In genomic region chr11:88045878-88046277, GRCm38 (mm10) we compare ENCODE assay signal across 9 mouse cellular contexts. TPM values are rescaled to one million over a fixed set of nuclear protein-coding genes. Genes with fewer than 3 reads are reported as not detected.
DNase-seq lines count a peak whose midpoint lies in the region; ATAC-seq and TF ChIP-seq lines count a peak whose summit lies in the region.
"Had no signal": no experiment of that assay in that cellular context is flagged by ENCODE, and none has a peak within 500 bp of the region (broad histone marks: within the 10 kb centered on the region; RNA-seq: fewer than 3 reads in every experiment).

No protein-coding gene starts in this region.

- H3K4me3 ChIP-seq in heart, embryonic 12.5 days: peak overlapping the region; percentile 94; the same call in 1 of the 2 replicates
- H3K4me3 ChIP-seq in heart, embryonic 10.5 days: no peak overlapping the region; the same call in 1 of the 2 replicates
- H3K4me3 ChIP-seq in C2C12 (ENCODE audit: insufficient read depth, poor library complexity, severe bottlenecking): no peak overlapping the region
- H3K4me3 ChIP-seq in erythroblast, embryonic 14.5 days (replicated peaks): peak overlapping the region; percentile 100
- peak overlapping the region; percentile 61 to 97 for H3K4me3 ChIP-seq in liver, embryonic 14.5 days (ENCODE audit: insufficient read depth in 1 of 2, low read depth in 2 of 2, low read length in 2 of 2)

- H3K36me3 ChIP-seq in heart, embryonic 12.5 days: peaks cover 23% of the 10 kb centered on the region
- H3K36me3 ChIP-seq in heart, embryonic 10.5 days: peaks cover 33% of the 10 kb centered on the region
- H3K36me3 ChIP-seq in C2C12 (ENCODE audit: control insufficient read depth, insufficient read depth): peaks cover 24% of the 10 kb centered on the region
- peaks cover 28% of the 10 kb centered on the region for H3K36me3 ChIP-seq in erythroblast, embryonic 14.5 days (ENCODE audit: control insufficient read depth)
- H3K36me3 ChIP-seq in liver, embryonic 14.5 days (replicated peaks; ENCODE audit: control insufficient read depth, insufficient read depth, low read depth): peaks cover 23% of the 10 kb centered on the region

- no peak overlapping the region; the same call in 1 of the 2 replicates for H3K9ac ChIP-seq in heart, embryonic 12.5 days
- H3K9ac ChIP-seq in liver, embryonic 14.5 days (replicated peaks): peak overlapping the region; percentile 83

- peaks cover 38% of the 10 kb centered on the region for H3K79me3 ChIP-seq in C2C12 (ENCODE audit: low read depth)

- H3K4me1 ChIP-seq in heart, embryonic 12.5 days (replicated peaks): peaks cover 20% of the 10 kb centered on the region
- H3K4me1 ChIP-seq in heart, embryonic 10.5 days: peaks cover 16% of the 10 kb centered on the region
- H3K4me1 ChIP-seq in erythroblast, embryonic 14.5 days (ENCODE audit: control insufficient read depth): peaks cover 31% of the 10 kb centered on the region
- peaks cover 12 to 16% of the 10 kb centered on the region in 2 experiments for H3K4me1 ChIP-seq in liver, embryonic 14.5 days (replicated peaks; ENCODE audit: control insufficient read depth in 2 of 2, insufficient read depth in 2 of 2, low read length in 1 of 2)

- no peaks in the 10 kb centered on the region for H3K27me3 ChIP-seq in heart, embryonic 12.5 days (replicated peaks)
- no peaks in the 10 kb centered on the region for H3K27me3 ChIP-seq in heart, embryonic 10.5 days (ENCODE audit: insufficient read depth, poor library complexity, severe bottlenecking)
- H3K27me3 ChIP-seq in C2C12 (ENCODE audit: control insufficient read depth, insufficient read depth, insufficient read length): no peaks in the 10 kb centered on the region
- no peaks in the 10 kb centered on the region for H3K27me3 ChIP-seq in erythroblast, embryonic 14.5 days (ENCODE audit: control insufficient read depth)
- no peaks in the 10 kb centered on the region for H3K27me3 ChIP-seq in liver, embryonic 14.5 days (ENCODE audit: control insufficient read depth, insufficient read depth, low read length)

- no peaks in the 10 kb centered on the region for H3K9me3 ChIP-seq in heart, embryonic 12.5 days (replicated peaks)
- no peaks in the 10 kb centered on the region for H3K9me3 ChIP-seq in heart, embryonic 10.5 days
- H3K9me3 ChIP-seq in erythroblast, embryonic 14.5 days (ENCODE audit: control insufficient read depth, low read length): no peaks in the 10 kb centered on the region
- H3K9me3 ChIP-seq in liver, embryonic 14.5 days (ENCODE audit: control insufficient read depth, low read length): no peaks in the 10 kb centered on the region

- WGBS in heart, embryonic 12.5 days: 77% methylated on average over 4 of the region's 4 CpGs
- 82% methylated on average over 4 of the region's 4 CpGs for WGBS in heart, embryonic 10.5 days
- 46% methylated on average over 4 of the region's 4 CpGs for WGBS in liver, embryonic 14.5 days (ENCODE audit: insufficient replicate concordance)

- DNase-seq in heart, embryonic 10.5 days (ENCODE audit: low spot score): no peak
- DNase-seq in liver, embryonic 14.5 days (ENCODE audit: low read depth in 3 of 3, low spot score in 3 of 3): peak in 1 of 3 experiments; percentile 66
- DNase-seq in urinary bladder, postnatal 4 days (ENCODE audit: low spot score in 2 of 2): no peak
- DNase-seq in thymus, postnatal 36 days: no peak
- no peak for DNase-seq in left cerebral cortex, adult 9 months (ENCODE audit: low spot score in 2 of 2)
- DNase-seq: gastrocnemius, postnatal 14 days had no signal

- peak overlapping the region; percentile 13 for H3ac ChIP-seq in C2C12 (ENCODE audit: control insufficient read depth, insufficient read length, low read depth)

- peaks cover 58% of the 10 kb centered on the region for H3K79me2 ChIP-seq in C2C12 (ENCODE audit: control insufficient read depth, insufficient read depth)

- no peak for ATAC-seq in heart, embryonic 12.5 days (ENCODE audit: insufficient number of reproducible peaks, low FRiP score)
- peak; percentile 34 for ATAC-seq in liver, embryonic 14.5 days (ENCODE audit: insufficient read depth)

- TF ChIP-seq EP300 in liver, embryonic 14.5 days (IDR thresholded peaks at IDR 0.05; ENCODE audit: low read depth): no peak

- H3K27ac ChIP-seq in heart, embryonic 12.5 days (ENCODE audit: poor library complexity, severe bottlenecking): no peak overlapping the region
- no peak overlapping the region for H3K27ac ChIP-seq in heart, embryonic 10.5 days
- peak overlapping the region; percentile 88 for H3K27ac ChIP-seq in liver, embryonic 14.5 days

- H3K4me2 ChIP-seq in heart, embryonic 12.5 days: peak overlapping the region; percentile 67; the same call in 1 of the 2 replicates
- H3K4me2 ChIP-seq in liver, embryonic 14.5 days (ENCODE audit: low read depth): peak overlapping the region; percentile 81

- no peak for TF ChIP-seq CTCF in C2C12 (IDR thresholded peaks at IDR 0.05; ENCODE audit: control insufficient read depth, insufficient read depth, insufficient read length)
- TF ChIP-seq CTCF in liver, embryonic 14.5 days (IDR thresholded peaks at IDR 0.05; ENCODE audit: low read depth): no peak

TF ChIP-seq in C2C12, 6 proteins besides CTCF, POLR2A, EP300 and RAD21:
- no peak for TF ChIP-seq MYOG (IDR thresholded peaks at IDR 0.05; ENCODE audit: control insufficient read depth, extremely low read depth, insufficient read length)
- no peak for TF ChIP-seq MYOD1 (IDR thresholded peaks at IDR 0.05; ENCODE audit: control insufficient read depth, insufficient read length, low read depth)
- no peak for TF ChIP-seq FOSL1 (IDR thresholded peaks at IDR 0.05; ENCODE audit: insufficient read depth, low read length, poor library complexity, severe bottlenecking)
- TF ChIP-seq USF1 (IDR thresholded peaks at IDR 0.05; ENCODE audit: low read depth): no peak
- no peak for TF ChIP-seq MAX (IDR thresholded peaks at IDR 0.05)
- TF ChIP-seq CEBPB (IDR thresholded peaks at IDR 0.05; ENCODE audit: low read depth): no peak

RNA-seq across cellular contexts. Expression of gene Srsf1, which starts 1.3 kb away (rescaled TPM):
- 254 and 260 TPM in 2 replicates for polyA plus RNA-seq in heart, embryonic 12.5 days (2016; fragmentation: Nextera tagmentation; extraction: Ambion mirVana)
- polyA plus RNA-seq in heart, embryonic 10.5 days (2016; fragmentation: Nextera tagmentation; extraction: Ambion mirVana): 199 and 306 TPM in 2 replicates
- 143 TPM for polyA plus RNA-seq in C2C12 (2012; fragmentation: generic; extraction: Trizol)
- 15.5 and 18.3 TPM in 2 replicates for polyA plus RNA-seq in erythroblast, embryonic 14.5 days (2012)
- polyA plus RNA-seq in liver, embryonic 14.5 days (2012; rRNA removed): 111 and 163 TPM in 2 replicates
- 139 and 158 TPM in 2 replicates for polyA plus RNA-seq in liver, embryonic 14.5 days (2014; fragmentation: Nextera tagmentation; extraction: Ambion mirVana)

RNA-seq across cellular contexts. Expression of gene Vezf1, which starts 22.2 kb away (rescaled TPM):
- 27.3 and 29.3 TPM in 2 replicates for polyA plus RNA-seq in heart, embryonic 12.5 days (2016; fragmentation: Nextera tagmentation; extraction: Ambion mirVana)
- 24.2 and 34.1 TPM in 2 replicates for polyA plus RNA-seq in heart, embryonic 10.5 days (2016; fragmentation: Nextera tagmentation; extraction: Ambion mirVana)
- polyA plus RNA-seq in C2C12 (2012; fragmentation: generic; extraction: Trizol): 13.3 TPM
- 0.24 and 0.38 TPM in 2 replicates for polyA plus RNA-seq in erythroblast, embryonic 14.5 days (2012)
- 4.7 and 5.7 TPM in 2 replicates for polyA plus RNA-seq in liver, embryonic 14.5 days (2012; rRNA removed)
- 7.5 and 9.1 TPM in 2 replicates for polyA plus RNA-seq in liver, embryonic 14.5 days (2014; fragmentation: Nextera tagmentation; extraction: Ambion mirVana)

RNA-seq across cellular contexts. Expression of gene Cuedc1, which starts 52.0 kb away (rescaled TPM):
- 20.7 and 22.9 TPM in 2 replicates for polyA plus RNA-seq in heart, embryonic 12.5 days (2016; fragmentation: Nextera tagmentation; extraction: Ambion mirVana)
- polyA plus RNA-seq in heart, embryonic 10.5 days (2016; fragmentation: Nextera tagmentation; extraction: Ambion mirVana): 15.1 and 17.9 TPM in 2 replicates
- 16.2 TPM for polyA plus RNA-seq in C2C12 (2012; fragmentation: generic; extraction: Trizol)
- polyA plus RNA-seq in erythroblast, embryonic 14.5 days (2012): 0.05 and 0.13 TPM in 2 replicates
- 0.76 and 0.96 TPM in 2 replicates for polyA plus RNA-seq in liver, embryonic 14.5 days (2012; rRNA removed)
- 0.36 and 0.53 TPM in 2 replicates for polyA plus RNA-seq in liver, embryonic 14.5 days (2014; fragmentation: Nextera tagmentation; extraction: Ambion mirVana)

RNA-seq across cellular contexts. Expression of gene Dynll2, which starts 58.5 kb away (rescaled TPM):
- 21.4 and 22.5 TPM in 2 replicates for polyA plus RNA-seq in heart, embryonic 12.5 days (2016; fragmentation: Nextera tagmentation; extraction: Ambion mirVana)
- polyA plus RNA-seq in heart, embryonic 10.5 days (2016; fragmentation: Nextera tagmentation; extraction: Ambion mirVana): 21.7 and 26.1 TPM in 2 replicates
- polyA plus RNA-seq in C2C12 (2012; fragmentation: generic; extraction: Trizol): 75.1 TPM
- 3.0 and 3.3 TPM in 2 replicates for polyA plus RNA-seq in erythroblast, embryonic 14.5 days (2012)
- polyA plus RNA-seq in liver, embryonic 14.5 days (2012; rRNA removed): 18.0 and 21.5 TPM in 2 replicates
- polyA plus RNA-seq in liver, embryonic 14.5 days (2014; fragmentation: Nextera tagmentation; extraction: Ambion mirVana): 5.7 TPM in 2 replicates

Comparison
In these comparisons a context has a peak if more than half of its experiments do, and no peak if none do; other contexts are left out.
1. H3K4me3 ChIP-seq: peak in heart, embryonic 12.5 days (single experiment), erythroblast, embryonic 14.5 days (single experiment) and liver, embryonic 14.5 days (2 of 2); none in heart, embryonic 10.5 days (single experiment) and C2C12 (single experiment).